Mouse (Mus musculus): Measurements from ENCODE around the gene Zfp692. TPM values are rescaled to one million over a fixed set of nuclear protein-coding genes. Genes with fewer than 3 reads are reported as not detected.

The Zfp692 gene
- total RNA-seq (2017), result 15.8 and 19.3 TPM in 2 replicates

DNA sequence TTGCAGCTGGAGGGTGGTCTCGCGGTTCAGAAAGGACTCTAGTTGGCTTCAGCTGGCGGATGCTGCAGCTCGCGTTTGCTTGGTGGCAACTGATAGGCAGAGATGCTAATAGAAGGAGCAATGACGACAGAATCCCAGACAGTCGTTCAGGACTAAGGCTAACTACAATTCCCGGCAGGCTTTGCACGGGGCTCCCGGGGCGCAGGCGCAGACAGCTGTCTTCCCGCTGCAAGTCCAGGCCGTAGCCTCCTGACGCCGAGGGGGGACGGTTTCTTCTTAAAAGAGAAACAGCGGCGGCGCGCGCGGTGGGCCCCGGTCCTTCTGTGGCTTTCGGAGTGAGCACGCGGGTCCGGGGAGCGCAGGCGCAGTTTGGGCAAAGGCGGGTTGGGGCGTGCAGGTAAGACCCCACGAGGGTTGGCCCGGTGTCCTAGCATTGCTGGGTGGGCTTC, at the start of gene Zfp692:
Gene Zfp692, plus strand, starts transcription at position 210 of the 449 bp plus-strand sequence.
- peak; percentile 61 for ATAC-seq (replicated peaks; ENCODE audit: low read depth, poor library complexity, severe bottlenecking)

DNA sequence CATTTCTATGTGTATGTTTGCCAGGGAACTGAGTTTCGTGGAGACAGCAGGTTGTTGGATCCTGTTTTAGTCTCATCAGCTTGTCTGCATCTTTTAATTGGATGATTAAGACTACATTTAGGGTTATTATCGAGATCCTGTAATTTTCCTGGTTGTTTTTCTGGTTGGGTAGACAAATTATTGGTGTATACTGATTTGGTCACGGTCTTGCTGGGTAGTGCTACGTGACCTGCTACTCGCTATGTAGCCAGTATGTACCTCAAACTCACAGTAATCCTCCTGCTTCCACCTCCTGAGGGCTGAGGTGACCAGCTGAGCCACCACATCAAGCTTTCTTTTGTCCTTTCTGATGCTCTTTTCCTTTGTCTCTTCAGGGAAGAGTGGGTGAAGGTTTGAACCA, 49.1 kb upstream of the Zfp692 start:
- no peak for ATAC-seq (replicated peaks; ENCODE audit: low read depth, poor library complexity, severe bottlenecking)

- no peak for ATAC-seq (replicated peaks; ENCODE audit: low read depth, poor library complexity, severe bottlenecking)
Observed at GRCm38 (mm10) chr11:58260156-58260555, 46.7 kb upstream of the Zfp692 start.

- no peak for ATAC-seq (replicated peaks; ENCODE audit: low read depth, poor library complexity, severe bottlenecking)
Observed at GRCm38 (mm10) chr11:58261826-58262225, 45.0 kb upstream of the Zfp692 start.

DNA sequence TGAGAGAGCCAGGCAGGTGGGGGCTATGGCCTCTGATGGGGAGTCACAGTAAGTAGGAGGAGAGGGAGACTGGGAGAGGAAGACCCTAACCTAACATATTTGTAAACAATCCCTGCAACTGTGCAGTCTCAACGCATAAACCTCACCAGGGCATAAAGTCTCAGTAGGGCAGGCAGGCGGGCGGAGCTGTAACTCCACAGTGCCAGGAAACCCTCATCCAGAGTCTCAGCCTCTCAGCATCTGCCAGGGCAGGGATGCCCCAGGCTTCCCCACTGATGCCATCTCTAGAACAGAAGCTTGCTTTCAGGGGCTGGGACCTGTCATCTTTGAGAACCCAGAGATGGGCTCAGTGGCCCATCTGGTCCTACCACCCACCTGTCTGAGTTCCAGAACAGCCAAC, 44.5 kb upstream of the Zfp692 start:
- no peak for ATAC-seq (replicated peaks; ENCODE audit: low read depth, poor library complexity, severe bottlenecking)

- no peak for ATAC-seq (replicated peaks; ENCODE audit: low read depth, poor library complexity, severe bottlenecking)
Observed at GRCm38 (mm10) chr11:58263516-58263915, 43.4 kb upstream of the Zfp692 start.

GRCm38 (mm10) chr11:58264546-58264945, 42.3 kb upstream of the Zfp692 start:
- ATAC-seq (replicated peaks; ENCODE audit: low read depth, poor library complexity, severe bottlenecking), result no peak

DNA sequence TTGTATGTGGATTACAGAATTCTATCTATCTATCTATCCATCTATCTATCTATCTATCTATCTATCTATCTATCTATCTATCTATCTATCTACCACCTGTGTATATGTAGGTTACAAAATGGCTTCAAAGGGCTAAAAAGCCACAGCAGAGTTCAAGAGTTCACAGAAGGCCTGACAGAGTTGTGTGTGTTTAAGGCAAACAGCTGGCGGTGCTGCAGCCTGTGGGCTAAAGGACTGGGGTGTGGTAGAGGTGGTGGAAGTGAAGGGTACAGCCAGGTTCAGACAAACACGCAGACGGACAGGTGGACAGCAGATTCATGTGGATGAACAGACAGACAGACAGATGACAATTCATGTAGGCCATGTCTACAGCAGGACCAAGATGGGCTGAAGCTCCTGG, 38.6 kb upstream of the Zfp692 start:
- no peak for ATAC-seq (replicated peaks; ENCODE audit: low read depth, poor library complexity, severe bottlenecking)

DNA sequence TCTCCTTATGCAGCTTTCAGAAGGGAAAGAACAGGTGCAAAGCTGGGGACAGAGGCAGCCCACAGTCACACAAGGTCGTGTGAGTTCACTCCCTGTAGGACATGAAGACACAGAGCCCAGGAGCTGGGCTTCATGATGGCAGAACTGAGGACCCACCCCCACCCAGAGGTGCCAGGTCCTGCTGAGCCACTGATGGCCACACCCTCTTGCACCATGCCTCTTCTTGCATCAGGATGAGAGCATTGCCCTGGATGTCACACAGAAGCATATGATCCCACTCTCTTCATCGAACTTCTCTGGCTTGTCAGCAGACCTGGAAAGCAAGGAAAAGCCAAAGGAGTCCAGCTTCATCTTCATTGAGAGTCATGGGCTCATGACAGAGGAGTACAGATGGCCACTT, 32.3 kb upstream of the Zfp692 start, which contains the start of gene 4930438A08Rik:
Gene 4930438A08Rik, plus strand, starts transcription at position 228 of the 400 bp plus-strand sequence.
- ATAC-seq (replicated peaks; ENCODE audit: low read depth, poor library complexity, severe bottlenecking), result 0 out of 2 replicates have a peak, but pooled peaks have one; percentile 18

- peak; percentile 71; the same call in 1 of the 2 replicates for ATAC-seq (replicated peaks; ENCODE audit: low read depth, poor library complexity, severe bottlenecking)
Observed at GRCm38 (mm10) chr11:58275756-58276155, 31.1 kb upstream of the Zfp692 start.

DNA sequence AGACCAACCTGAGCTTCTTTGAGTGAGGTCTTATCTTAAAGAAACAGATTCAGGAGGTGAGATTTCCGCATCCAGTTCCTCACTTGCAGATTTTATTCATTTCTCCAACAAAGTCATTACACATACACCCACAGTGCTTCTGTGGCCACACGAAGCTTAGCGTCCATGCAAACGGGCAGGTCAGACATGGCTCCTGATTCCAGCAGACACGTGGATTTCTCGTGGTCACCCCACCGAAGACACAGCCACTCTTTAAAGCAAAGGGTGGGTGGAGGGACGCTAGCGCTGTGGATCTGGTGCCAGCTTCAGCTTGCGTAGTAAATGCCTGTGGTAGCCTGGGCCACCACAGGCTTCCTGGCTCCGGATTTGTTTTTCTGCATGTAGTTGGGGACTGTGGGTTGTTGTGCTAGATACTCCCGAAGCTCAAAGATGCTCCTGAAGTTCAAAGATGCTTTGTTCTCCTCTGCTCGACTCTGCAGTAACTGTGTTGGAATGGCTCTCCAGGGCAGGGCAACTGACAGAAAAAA, 24.8 kb upstream of the Zfp692 start:
- ATAC-seq (replicated peaks; ENCODE audit: low read depth, poor library complexity, severe bottlenecking), result 0 out of 2 replicates have a peak, but pooled peaks have one; percentile 45

DNA sequence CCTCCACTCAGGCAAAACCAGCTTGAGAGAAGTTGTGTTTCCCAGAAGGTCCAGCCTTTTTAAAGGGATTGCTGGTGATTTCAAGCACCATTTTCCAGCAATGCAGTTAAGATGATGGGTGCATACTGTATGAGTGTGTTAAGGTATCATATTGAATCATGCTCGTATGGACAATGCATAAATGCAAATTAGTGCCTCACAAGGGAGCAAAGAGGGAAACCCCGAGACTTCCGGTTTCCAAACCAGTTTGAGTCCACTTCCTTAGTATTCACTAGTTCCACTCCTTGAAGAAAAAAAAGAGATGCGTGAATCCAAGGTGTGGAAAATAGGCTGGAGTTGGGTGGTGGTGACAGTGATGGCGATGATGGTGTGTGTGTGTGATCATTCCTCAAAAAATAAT, 24.4 kb upstream of the Zfp692 start:
- no peak for ATAC-seq (replicated peaks; ENCODE audit: low read depth, poor library complexity, severe bottlenecking)

- peak; percentile 71 for ATAC-seq (replicated peaks; ENCODE audit: low read depth, poor library complexity, severe bottlenecking)
Observed at GRCm38 (mm10) chr11:58289992-58290682, 16.7 kb upstream of the Zfp692 start.

DNA sequence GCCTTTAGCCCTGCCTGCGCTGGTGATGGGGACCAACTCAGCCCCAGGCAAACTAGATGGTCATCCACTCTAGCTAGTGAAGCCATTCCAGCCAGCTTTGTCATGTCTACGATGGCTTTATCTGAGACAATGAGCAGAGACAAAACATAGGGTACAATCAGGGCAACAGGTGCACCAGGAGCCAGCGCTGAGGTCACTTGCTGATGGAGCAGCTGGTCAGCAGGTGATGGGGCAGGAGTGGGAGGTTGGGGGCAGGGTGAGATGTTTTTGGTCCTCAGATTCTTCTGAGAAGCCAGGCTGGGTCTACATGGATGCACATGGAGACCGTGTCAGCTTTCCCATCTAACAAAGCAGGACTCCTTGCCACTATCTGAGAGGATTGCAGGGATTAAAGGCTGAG, 16.1 kb upstream of the Zfp692 start:
- ATAC-seq (replicated peaks; ENCODE audit: low read depth, poor library complexity, severe bottlenecking), result no peak

DNA sequence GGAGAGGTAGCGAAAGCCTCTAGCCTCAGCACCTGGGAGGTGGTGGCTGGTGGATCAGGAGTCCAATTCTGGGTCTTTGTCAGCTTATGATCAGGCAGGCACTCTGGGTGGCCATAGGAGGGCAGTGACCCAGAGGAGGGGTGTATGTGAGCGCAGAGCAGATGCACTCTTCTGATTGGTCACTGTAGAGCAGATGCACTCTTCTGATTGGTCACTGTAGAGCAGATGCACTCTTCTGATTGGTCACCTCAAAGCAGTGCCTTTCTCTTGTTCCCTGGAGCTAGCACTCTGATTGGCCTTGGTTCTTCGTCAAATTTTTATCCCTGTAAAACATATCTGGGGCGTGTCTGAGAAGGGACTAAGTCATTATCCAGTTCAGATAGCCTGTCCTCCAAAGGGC, 14.1 kb upstream of the Zfp692 start:
- ATAC-seq (replicated peaks; ENCODE audit: low read depth, poor library complexity, severe bottlenecking), result no peak

DNA sequence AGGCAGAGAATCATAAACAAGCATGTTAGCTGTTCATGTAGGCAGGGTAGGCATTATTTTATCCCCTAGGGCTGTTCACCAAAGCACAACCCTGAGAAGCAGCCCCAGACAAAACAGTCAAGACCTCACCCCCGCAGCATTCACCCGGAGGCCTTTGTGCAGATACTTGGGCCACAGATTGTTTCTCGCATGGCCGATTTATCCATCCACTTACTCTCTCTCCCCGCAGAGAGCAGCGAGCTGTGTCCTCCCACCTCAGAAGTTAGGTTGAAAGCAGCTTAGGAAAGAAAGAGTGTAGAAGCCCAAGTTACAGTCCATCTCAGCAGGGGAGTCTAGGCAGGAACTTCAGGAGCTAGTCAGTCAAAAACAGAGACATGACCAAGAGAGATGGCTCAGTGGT, 9.5 kb upstream of the Zfp692 start:
- ATAC-seq (replicated peaks; ENCODE audit: low read depth, poor library complexity, severe bottlenecking), result no peak

- peak; percentile 28 for ATAC-seq (replicated peaks; ENCODE audit: low read depth, poor library complexity, severe bottlenecking)
Observed at GRCm38 (mm10) chr11:58301057-58301456, 5.8 kb upstream of the Zfp692 start.

GRCm38 (mm10) chr11:58301837-58302754, 4.8 kb upstream of the Zfp692 start:
- peak; percentile 85 for ATAC-seq (replicated peaks; ENCODE audit: low read depth, poor library complexity, severe bottlenecking)

- peak; percentile 27 for ATAC-seq (replicated peaks; ENCODE audit: low read depth, poor library complexity, severe bottlenecking)
Observed at GRCm38 (mm10) chr11:58302774-58303445, 4.0 kb upstream of the Zfp692 start.

- ATAC-seq (replicated peaks; ENCODE audit: low read depth, poor library complexity, severe bottlenecking), result no peak
Observed at GRCm38 (mm10) chr11:58303594-58303993, 3.3 kb upstream of the Zfp692 start.
